Mouse (Mus musculus) brain, embryonic 14.5 days (tissue): ENCODE data around the gene Pitpnm2. TPM values are rescaled to one million over a fixed set of nuclear protein-coding genes. Genes with fewer than 3 reads are reported as not detected.

Source experiments
- DNase-seq: peaks from one replicate; pipeline ENCODE4 v3.0.0-alpha.2; 2011; ENCODE audit warnings: low read depth
- CTCF ChIP-seq: fragments of 200-500 bp; IDR thresholded peaks from 2 replicates; pipeline ENCODE4 v1.5.1; 2012; ENCODE audit warnings: inconsistent platforms, mild to moderate bottlenecking, moderate library complexity, borderline replicate concordance; ENCODE audit not compliant: insufficient read depth, insufficient read length; ENCODE audit errors: extremely low read depth
- POLR2A ChIP-seq: fragments of 200-500 bp; IDR thresholded peaks from 2 replicates; pipeline ENCODE4 v1.6.1; 2012; ENCODE audit warnings: mild to moderate bottlenecking, inconsistent platforms, borderline replicate concordance; ENCODE audit not compliant: poor library complexity, insufficient read depth, insufficient read length, severe bottlenecking; ENCODE audit errors: extremely low read depth
- polyA plus RNA-seq: library from polyadenylated mRNA; depleted of rRNA; stranded (reverse); fragments of >200 nt; gene quantifications from 2 replicates; pipeline ENCODE4 v1.2.3, GENCODE M21; 2012

Gene Pitpnm2
- polyA plus RNA-seq, 1 experiment, result 61.2 TPM

DNA sequence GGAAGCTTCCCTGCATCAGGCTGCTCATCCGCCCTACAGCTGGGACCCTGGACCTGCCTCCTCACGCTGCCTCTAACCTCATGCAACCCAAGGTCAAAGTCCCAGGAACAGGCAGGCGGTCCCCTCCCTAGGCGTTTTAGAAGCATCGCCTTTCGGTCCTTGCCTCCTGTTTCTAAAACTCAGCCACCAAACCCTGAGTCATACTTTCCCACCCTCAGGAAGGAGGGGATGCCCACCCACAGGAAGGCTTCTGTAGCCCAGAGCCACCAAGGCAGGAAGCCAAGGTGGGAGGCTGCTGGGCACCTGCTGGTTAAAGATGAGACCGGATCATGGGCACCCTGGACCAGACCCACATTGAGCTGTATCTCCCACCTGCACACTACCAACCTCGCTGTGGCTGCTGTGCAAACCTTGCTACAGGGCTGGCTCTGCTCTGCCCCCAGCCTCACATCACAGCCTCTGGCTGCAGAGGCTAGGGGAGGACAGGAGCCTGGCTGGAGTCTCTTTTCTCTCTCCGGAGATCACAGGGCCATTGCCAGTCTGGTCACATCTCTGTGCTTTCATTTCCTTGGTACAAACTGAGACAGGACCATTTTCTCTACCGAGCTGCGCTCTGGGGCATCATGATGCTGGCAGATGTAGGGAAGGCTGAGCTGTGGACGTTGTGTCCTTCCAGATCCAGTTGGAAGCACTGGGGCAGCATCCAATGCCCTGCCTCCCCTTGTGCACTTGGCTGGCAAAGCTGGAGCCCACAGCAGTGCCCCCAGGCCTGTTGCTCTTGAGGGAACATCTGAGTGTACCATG is 61.9 kb downstream of the Pitpnm2 start:
- no peak for DNase-seq
- TF ChIP-seq CTCF (no peak), POLR2A (no peak)

DNA sequence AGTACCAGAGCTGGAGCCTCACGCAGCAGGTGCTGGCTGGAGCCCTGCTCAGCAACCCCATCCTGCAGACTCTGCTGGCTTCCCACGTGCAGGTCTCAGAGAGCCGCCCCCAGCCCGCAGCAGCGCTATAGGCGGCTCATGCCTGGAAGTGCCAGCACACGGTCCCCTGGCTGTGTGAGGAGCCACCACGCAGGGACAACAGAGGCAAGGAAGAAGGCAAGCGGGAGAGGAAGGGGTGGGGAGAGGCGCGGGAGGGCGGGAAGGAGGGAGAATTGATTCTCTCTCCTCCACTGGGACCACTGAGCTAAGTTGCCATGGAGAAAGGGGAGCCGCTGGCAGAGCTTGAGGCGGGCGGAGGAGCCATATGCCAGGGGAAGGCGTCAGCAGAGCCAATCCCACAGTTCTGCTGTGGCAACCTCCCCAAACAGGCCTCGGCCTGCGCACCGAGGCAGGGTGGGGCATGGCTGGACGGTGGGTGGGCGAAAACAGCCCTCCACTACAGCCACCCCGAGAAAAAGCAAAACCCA is 62.5 kb downstream of the Pitpnm2 start:
- TF ChIP-seq CTCF, result no peak
- TF ChIP-seq POLR2A, result no peak
- DNase-seq, result peak; percentile 93

DNA sequence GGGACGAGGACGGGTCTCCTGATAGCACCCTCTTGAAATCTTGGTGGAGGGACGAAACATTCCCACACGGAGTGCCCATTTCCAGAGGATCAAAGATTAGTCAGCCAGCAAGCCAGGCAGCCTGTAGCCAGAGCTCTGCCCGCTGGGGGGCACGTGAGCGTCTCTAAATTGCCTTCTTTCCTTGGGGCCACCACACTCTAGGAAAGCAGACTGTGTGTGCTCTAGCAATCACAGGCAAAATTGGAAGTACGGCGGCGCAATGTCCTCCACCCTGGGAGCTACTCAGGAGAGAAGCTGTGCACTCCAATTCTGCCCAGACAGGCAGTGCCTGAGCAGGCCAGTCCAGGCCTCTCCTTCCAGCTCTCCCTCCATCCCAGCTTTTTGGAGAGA is 63.1 kb downstream of the Pitpnm2 start:
- DNase-seq, result peak; percentile 74
- no peak for TF ChIP-seq POLR2A
- TF ChIP-seq CTCF, result peak; percentile 34; the same call in 1 of the 2 replicates

DNA sequence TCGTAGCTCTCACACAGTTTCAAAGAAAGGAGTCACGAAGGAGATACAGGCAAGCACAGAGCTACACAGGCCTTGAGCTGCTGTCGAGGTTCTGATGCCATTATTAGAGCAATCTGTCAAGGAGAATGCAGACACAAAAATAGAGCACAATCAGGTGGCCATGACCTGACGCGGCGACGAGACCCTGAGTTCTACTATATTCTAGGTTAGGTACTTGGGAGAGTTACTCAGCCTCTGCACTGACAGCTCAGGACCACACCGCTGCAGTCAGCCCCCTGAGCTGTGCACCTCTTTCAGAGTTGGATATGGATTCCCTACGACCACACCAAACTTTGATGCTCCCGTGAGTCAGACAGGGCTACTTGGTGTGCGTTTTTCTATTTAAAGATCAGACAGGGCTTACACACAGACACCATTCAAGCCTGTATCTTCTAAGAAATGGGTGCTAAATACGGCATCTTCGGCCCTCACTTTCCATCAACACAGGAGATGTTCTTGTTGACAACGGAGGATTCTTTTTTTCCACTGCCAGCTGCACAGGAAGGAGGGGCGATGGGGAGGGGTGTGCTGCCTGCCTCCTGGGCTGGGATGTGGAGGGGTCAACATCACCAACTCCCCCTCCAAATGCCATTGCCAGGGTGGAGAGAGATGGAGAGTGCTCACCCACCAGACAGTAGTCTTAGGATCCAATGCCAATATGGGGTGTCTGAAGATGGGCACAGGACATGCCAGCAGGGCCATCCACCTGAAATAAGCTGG is 63.7 kb downstream of the Pitpnm2 start:
- TF ChIP-seq CTCF, result no peak
- TF ChIP-seq POLR2A, result no peak
- no peak for DNase-seq

DNA sequence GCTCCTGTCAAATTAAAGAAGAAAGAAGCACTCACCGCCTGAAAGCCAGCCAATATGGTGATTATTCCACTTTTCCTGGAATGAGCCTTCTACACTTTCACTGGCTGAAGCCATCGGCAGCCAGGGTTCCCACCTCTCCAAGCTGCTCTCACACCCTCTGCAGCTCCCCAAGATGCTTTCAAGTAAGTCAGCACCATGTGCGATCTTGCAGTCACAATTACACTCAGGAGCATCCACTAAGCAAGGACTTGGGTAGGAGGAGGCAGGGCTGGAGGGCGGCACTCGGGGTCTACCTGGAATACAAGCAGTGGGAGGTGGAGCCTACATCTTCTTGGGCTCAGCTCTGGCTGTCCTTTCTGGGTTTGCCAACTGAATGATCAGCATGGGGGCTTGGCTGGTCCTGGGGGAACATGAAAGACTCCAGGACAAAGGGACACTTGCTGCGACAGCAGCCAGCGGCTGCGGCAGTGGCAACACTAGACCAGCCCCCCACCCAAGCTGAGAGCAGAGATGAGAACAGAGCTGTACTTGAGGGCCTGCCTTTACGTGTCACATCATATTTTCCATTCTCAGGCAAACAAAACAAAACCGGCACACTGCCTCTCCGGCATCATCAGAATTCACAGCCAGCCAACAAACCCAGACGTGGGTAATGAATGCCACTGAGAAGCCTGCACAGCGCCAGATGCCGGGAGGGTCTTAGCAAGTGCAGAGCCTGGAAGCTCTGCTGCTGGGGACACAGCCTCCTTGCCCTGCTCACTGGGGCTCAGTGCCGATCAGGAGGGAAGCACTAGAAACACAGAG is 64.5 kb downstream of the Pitpnm2 start:
- TF ChIP-seq CTCF (no peak), POLR2A (no peak)
- DNase-seq, result peak; percentile 89

DNA sequence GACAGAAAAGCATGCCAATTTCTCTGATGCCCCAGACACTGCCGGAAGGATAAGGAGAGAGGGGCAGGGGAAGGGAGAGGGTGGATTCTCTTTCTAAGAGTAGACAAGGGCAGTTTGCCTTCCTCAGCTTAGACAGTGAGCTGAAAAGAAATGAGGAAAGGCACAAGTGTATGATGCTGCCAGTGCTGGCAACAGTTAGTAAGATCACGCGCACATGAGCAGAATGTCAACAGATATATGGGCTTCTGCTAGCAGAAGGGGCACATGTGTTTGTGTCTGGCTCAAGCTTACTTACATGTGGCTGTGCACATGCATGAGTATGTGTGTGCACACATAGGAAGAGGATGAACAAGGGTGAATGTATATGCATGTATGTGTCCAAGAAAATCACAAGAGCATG is 65.4 kb downstream of the Pitpnm2 start:
- DNase-seq, result peak; percentile 79
- TF ChIP-seq POLR2A (no peak), CTCF (no peak)

DNA sequence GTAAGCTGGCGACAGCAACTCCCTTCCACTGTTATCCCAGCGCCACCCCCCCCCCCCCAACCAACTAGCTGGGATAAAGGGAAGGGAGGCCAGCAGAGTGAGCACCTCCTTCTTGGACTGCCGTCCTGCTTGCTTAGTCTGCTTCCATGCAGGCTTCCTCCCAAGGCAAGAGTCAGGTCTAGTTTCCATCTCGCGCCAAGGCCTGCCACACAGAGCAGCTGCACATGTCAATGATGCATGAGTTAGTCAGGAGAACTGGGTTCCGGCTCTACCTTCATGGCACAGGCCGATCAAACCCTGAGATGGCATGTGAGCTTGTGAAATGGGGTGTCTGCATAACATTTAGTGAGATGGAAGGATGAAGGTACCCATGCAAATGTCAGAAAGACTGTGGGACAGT is 66.9 kb downstream of the Pitpnm2 start:
- no peak for TF ChIP-seq CTCF
- no peak for TF ChIP-seq POLR2A
- DNase-seq, result no peak

DNA sequence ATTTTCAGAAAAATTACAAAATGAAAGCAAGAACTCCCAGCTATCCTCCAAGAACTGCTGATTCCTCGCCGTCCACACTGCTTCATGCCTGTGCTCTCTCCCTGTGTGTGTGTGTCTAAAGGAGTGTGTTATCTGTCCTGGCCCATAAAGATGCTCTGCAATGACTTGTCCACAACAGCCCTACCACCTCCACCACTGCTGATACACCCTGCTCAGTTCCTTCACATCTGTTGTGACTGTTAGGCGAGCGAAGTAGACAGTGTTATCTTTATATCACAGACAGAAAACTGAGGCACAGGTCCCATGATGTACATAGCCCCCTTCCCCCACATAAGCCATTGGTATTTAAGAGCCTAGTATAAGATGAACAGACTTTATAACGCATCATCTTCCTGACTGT is 67.5 kb downstream of the Pitpnm2 start:
- DNase-seq, result no peak
- TF ChIP-seq POLR2A (no peak), CTCF (no peak)

DNA sequence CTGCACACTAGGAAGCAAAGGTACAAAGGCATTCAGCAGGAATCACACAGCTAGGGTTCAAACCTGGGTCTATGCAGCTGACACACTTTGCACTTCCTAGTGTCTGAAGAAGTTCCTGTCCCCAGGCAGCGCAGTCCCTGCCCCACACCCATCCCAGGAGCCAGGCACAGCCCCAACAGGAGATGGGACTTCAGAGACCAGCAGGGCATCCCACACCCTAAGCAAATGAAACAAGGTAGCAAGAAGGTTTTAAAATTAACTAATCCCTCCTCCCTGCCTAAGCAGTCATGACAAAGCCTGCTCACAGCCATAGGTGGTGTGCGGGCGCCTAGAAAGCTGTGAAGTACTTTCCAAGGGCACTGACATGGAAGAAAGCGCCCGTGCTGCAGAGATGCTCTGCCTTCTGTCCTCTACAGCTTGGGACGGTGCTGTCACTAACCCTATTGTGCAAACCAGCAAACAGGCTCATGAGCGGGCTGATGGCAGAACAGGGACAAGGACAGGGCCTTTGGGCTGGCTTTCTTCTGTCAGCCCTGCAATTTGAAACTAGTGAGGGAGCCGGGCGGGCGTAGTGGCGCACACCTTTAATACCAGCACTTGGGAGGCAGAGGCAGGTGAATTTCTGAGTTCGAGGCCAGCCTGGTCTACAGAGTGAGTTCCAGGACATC is 68.9 kb downstream of the Pitpnm2 start:
- no peak for DNase-seq
- TF ChIP-seq POLR2A (no peak), CTCF (no peak)

DNA sequence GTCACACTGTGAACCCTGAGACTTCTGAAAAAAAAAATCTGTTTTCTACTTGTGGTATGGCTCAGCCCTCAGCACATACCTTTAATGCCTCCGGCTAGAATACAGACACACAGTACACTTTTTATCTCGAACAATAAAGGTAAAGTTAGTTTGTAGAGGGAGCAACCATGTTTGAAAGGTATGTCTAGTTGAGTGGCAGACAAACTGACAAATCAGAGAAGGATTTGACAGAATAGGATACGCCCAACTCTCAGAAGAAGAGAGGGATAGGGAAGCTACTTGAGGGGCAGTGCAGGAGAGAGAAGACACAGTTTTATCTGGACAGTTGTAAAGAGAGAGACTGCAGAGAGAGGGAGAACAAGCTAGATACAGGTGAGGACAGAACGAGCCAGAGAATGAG is 70.1 kb downstream of the Pitpnm2 start:
- no peak for DNase-seq
- TF ChIP-seq CTCF (no peak), POLR2A (no peak)

DNA sequence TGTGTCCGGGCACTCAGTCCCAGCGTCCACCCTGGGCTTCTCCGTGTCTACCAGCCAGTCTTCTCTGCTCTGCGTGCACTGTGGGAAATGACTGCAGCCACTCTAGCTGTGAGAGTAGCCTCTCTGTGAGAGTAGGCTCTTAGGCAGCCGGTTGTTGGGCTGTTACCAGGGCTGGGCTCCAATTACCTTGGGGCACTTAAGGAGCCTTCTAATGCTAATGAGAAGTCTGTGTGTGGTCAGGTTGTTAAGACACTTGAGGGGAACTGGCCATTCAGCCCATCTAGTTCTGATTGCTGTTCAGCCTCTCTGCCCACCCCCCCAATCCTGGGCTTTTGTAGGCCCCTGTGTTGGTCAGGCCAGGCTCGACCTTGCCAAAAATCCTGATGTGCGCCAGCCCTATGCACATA is 72.8 kb downstream of the Pitpnm2 start:
- no peak for TF ChIP-seq CTCF
- TF ChIP-seq POLR2A, result no peak
- DNase-seq, result peak; percentile 96

DNA sequence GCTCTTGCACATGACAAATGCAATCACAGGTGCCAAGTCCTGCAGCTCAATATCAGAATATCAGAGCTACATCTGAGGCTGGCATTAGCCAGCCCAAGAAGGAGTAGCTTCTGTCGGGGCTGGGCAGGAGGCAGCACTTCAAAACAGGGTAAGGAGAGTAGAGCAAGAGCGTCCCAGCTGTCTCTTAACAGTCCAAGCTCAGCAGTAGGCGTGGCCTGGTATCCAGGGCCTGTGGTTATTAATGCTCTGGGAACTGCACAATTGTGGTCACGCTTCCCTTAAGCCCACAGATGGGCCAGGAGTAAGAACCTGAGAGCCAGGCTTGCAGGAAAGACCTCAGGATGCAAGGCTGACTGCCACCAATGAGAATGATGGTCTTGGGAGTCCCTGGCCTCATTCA is 74.4 kb downstream of the Pitpnm2 start:
- no peak for TF ChIP-seq CTCF
- no peak for TF ChIP-seq POLR2A
- peak; percentile 74 for DNase-seq
